Mouse (Mus musculus): Measurements from ENCODE around the gene Evx2.

The Evx2 gene

DNA sequence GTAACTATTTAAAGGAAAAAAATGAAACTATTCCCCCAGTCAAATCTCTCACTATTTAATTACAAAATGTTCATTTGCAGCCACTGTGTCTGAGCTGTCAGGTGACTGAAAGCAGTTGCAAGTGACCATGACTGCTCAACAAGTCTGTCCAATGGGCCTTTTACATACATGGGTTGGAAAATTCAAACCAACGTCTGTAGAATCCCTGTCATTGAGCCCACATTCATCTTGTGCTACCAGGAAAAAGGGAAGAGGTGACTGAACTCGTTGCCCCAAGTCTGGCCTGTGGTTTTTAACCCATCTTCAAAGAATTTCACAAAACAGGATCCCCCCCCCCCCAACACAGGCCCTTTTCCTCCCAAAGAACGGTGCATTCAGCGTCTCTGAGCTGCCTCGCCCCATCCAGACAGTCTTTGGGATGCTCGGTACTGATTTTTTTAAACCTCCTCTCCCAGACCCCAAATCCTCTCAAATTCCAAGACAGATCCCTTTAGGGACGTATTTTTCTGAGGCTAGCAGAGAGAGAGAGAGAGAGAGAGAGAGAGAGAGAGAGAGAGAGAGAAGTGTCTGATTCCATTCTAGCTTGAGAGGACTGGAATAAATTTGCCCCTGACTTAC lies 36.6 kb upstream of the Evx2 start:
- DNase-seq (ENCODE audit: extremely low read depth, low read depth, low spot score), result no peak

DNA sequence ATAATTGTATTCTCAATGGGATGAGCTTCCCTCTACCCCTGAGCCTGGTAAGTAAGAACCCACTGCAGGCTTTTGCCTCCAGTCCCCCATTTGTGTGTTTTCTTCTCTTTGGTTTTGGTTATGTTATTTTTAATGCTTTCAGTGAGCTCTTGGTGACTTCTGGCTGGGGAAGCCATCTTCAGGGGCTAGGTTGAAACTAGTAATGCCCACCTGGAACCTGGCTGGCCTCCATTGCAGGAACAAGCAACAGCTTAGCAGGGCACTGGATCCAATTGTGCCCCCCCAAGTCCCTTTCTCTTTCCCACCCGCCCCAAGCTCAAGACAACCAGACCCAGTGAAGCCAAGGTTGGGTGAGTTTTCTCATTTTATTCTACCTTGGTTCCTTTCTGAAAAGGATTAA lies 36.0 kb upstream of the Evx2 start:
- no peak for DNase-seq (ENCODE audit: extremely low read depth, low read depth, low spot score)

DNA sequence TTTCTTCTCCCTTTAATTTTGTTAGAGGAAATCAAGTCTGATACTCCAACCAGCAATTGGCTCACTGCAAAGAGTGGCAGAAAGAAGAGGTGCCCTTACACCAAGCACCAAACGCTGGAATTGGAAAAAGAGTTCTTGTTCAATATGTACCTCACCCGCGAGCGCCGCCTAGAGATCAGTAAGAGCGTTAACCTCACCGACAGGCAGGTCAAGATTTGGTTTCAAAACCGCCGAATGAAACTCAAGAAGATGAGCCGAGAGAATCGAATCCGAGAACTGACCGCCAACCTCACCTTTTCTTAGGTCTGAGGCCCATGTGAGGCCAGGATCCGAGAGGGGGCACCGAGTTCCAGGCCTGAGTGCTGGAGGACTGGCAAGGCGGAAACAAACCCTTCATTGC lies 34.7 kb upstream of the Evx2 start:
- DNase-seq (ENCODE audit: extremely low read depth, low read depth, low spot score), result no peak

DNA sequence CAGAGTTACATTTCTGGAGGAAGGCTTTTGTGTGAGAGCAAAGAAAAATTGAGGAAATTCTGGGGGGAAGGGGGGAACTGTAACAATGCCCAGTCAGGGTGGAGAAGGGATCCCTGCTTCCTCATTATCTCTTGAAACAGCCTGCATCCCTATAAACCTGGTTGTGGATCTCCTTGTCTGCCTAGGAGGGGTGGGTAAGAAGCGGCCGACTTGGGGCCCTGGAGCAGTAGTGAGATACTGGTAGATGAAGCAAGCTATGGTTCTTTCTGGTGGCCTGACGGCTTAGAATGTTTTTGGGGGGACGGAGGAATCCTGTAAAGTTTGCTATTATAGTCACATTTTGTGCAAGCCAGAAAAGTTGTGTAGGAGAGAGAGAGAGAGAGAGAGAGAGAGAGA lies 34.1 kb upstream of the Evx2 start:
- DNase-seq (ENCODE audit: extremely low read depth, low read depth, low spot score), result no peak

- no peak for DNase-seq (ENCODE audit: extremely low read depth, low read depth, low spot score)
Measured at GRCm38 (mm10) chr2:74692808-74693431, 33.6 kb upstream of the Evx2 start.

- DNase-seq (ENCODE audit: extremely low read depth, low read depth, low spot score), result no peak
Measured at GRCm38 (mm10) chr2:74691995-74692807, 32.8 kb upstream of the Evx2 start.

- no peak for DNase-seq (ENCODE audit: extremely low read depth, low read depth, low spot score)
Measured at GRCm38 (mm10) chr2:74691022-74691951, 31.9 kb upstream of the Evx2 start, which contains the start of gene Hoxd10. Hoxd10 (plus strand) TSS chr2:74691924.

DNA sequence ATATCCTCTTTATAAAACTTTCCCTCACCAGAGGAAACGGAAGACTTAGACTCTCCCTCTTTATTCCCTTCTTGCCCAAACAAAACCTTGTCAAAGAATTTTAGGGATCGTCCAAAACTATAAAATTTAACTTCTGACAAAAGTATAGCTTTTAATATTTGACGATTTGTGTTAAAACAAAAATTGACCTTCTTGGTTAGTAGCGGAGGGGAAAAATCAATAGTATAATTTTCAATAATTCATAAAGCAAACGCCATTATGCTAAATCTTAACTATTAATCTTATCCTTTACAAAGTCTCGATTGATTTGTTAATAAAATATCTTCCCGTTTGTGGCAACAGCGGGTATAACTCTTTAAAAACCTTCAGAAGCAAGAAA lies 31.0 kb upstream of the Evx2 start:
- DNase-seq (ENCODE audit: extremely low read depth, low read depth, low spot score), result no peak

DNA sequence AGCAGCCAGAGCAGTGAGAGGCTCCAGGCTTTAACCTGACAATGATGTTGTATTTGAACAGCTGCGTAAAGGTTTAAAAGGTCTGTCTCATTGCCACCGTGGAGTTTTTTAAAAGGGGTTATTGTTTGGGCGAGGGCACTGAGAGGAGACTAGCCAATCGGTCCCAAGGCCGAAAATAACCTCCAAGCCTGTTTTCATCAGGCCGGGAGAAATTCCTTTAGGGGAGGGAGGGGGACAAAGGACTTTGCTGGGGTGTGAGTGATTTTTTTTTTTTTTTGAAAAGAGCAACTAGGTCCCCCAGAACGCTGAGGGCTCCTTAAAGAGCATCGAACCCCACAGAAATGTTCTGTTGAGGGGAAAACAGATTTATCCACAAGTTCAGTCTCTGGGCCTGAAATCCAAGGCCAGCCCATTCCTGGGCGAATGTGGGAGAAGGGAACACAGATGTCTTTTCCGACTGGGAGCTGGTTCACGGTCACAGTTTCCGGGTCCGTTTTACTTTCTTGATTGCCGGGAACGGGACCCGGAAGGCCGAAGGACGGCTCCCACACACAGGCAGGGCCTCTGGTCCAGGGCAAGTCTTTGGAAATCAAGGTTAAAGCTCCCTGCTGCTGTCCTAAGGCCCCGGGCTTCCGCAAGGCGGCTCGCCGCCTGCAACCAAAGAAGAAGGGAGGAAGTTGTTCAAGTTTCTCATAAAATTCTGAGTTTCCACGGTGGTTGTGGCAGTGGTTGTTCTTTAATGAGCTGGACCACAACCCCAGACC lies 30.4 kb upstream of the Evx2 start:
- no peak for DNase-seq (ENCODE audit: extremely low read depth, low read depth, low spot score)

DNA sequence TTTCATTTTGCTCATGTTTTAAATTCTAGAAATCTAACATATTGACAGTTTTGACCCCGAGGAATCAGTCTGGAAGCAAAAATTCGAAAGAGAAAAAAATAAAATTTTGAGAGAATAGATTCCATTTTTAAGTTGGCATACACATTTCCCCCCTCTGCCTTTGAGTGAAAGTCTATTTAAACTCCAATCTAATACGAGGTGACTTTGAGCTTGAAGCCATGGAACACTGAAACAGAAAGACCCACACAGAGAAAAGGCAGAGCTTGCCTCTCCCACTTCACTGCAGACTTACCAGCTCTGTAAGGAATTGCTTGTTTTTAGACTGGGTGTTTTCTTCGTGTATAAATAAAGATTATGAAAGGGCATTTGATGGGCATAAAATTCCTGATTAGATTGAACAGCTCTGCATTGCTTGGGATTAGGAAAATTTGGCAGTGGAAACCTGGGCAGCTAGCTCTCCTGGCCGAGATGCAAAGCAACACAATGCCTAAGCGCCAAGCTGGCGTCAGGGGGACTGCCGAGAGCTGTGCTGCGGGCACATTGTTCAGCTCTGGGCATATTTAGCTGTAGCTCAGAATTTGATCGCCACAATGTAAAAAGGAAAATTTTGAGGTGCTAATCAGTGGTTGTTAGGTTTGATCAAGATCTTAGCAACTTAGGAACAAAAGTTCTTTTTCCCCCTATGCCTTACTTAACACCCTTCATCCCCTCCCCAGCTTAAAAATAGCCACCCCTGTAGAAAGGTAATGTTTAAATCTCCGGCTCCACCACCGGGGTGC lies 29.6 kb upstream of the Evx2 start:
- DNase-seq (ENCODE audit: extremely low read depth, low read depth, low spot score), result no peak

- DNase-seq (ENCODE audit: extremely low read depth, low read depth, low spot score), result no peak
Measured at GRCm38 (mm10) chr2:74687698-74688555, 28.6 kb upstream of the Evx2 start.

GRCm38 (mm10) chr2:74686988-74687697 lies 27.8 kb upstream of the Evx2 start:
- DNase-seq (ENCODE audit: extremely low read depth, low read depth, low spot score), result no peak

DNA sequence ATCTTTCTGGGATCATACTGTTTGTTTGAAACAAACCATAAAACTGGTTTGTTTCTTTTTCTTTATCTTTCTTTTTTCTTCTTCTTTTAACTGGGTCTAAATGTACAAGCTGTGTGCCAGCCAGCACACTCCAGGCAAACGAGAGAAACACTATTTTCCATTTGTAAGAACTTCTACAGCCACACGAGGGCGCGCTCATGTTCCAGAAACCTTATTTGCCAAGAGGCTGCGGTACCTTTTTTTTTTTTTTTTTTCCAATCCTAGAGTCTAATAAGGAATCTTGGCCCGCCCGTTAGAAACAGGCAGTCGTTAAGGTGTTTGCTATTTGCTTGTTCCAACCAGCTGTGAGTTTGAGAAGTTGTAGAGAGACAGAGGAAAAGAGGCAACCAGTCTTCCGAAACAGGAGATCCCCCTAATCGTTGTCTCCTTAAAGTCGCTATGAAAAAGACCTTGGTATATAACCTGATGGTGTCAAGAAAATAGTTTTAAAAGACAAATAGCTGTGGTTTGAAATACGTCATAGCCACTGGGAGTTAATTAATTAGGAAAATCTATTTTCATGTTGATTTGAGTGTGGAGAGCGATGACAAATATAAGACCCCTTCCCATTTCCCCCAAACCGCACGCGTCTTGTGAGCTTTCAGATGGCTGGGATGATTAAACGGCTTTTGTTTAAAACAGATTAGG lies 27.1 kb upstream of the Evx2 start:
- no peak for DNase-seq (ENCODE audit: extremely low read depth, low read depth, low spot score)

DNA sequence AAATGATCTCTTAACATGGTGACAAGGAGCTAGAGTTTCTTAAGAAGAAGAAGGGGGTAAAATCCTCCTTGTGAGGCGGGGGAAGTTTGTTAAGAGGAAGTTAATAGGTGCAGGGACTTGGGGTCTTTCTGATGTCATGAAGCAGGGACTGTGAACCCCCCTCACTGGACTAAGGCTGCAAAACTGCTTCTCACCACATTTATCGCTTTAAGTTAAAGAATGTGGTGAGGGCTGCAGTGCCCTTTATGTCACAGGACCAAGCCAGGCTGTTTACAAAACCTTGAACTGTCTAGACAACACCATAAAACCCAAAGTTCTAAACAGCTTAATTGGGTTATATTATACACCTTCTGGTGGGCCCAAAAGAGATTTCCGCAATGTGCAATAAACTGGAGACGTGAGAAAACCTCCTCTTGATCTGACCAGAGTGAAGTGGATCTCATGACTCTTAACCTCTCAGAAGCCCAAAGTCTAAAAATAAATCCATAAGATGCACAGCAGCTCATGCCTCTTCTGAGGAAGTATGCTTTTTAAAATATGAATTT lies 25.8 kb upstream of the Evx2 start:
- DNase-seq (ENCODE audit: extremely low read depth, low read depth, low spot score), result no peak

- no peak for DNase-seq (ENCODE audit: extremely low read depth, low read depth, low spot score)
Measured at GRCm38 (mm10) chr2:74684106-74684505, 24.7 kb upstream of the Evx2 start.

- no peak for DNase-seq (ENCODE audit: extremely low read depth, low read depth, low spot score)
Measured at GRCm38 (mm10) chr2:74683471-74683951, 24.2 kb upstream of the Evx2 start.

GRCm38 (mm10) chr2:74682796-74683195 lies 23.4 kb upstream of the Evx2 start:
- DNase-seq (ENCODE audit: extremely low read depth, low read depth, low spot score), result no peak
